Mouse (Mus musculus) brain, embryonic 18.5 days (tissue): ENCODE measurements around the gene Flot1.

ENCODE experiments used
- DNase-seq: peaks from one replicate; pipeline ENCODE4 v3.0.0-alpha.2; 2012; ENCODE audit warnings: low read depth, low spot score

Flot1 gene

DNA sequence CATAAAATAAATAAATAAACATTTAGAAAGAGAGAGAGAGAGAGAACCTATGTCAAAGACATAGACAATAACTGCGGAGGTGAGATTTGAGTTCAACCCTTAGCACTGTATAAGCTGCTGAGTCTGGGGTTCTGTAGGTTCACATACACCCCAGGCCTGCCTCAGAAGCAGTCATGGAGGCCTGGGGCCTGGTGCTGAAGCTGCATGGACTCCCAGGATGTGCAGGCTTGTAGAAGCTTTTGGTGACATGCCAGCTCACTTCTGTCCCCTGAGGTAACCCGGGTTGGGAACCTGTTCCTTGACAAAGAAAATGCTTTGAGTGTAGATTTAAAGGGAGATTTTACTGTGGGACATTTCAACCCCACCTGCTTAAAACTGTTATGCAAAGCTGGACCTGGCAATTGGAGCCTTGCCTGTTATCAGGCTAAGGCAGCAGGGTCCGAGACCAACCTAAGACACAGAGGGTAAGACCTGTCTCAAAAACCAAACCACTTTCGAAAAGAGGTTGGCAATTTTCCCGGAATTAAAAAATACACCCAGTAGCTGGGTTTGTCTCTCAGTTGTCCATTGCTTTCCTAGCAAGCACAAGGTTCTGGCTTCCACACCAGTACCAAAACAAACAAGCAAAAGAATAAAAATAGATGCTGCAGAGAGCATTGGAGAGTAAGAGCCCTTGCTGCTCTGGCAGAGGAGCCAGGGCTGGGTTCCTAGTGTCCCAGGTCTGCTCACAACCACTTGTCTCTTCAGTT is 12.0 kb upstream of the Flot1 start:
- DNase-seq: no peak

DNA sequence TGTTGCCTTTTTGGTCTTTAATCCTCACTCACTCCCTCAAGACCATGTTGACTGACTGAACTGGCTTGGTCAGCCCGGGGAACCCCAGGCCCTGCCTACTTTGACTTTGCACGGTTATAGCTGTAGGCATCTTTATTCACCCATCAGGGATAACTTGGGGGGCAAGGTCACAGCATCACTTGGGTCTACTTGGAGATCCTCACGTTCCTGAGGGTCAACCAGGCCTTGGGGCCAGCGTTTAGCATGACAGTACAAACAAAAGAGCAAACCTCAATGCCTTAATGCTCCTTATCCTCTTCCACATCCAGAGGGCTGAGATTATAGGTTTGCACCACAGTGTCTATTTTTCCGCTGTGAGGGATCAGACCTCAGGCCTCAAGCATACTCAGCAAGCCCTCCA is 10.7 kb upstream of the Flot1 start:
- no peak for DNase-seq

DNA sequence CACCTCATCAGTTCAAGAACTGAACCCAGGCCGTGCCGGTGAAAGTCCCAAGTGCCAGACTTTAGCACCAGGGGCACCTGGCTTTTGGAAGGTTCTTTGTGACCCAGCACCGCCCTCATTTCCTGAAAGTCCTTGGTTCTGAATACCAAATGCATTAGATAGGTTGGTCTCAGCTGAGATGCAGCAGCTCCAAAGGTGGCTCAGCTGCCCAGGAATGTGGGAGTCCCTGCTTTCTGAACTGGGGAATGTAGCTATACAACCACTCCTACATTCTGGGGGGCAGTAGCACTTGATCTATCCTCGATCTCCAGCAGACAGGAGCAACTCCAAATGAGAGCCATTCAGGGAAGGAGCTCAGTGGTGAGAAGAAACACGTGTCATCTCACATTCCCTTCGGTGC is 10.3 kb upstream of the Flot1 start:
- no peak for DNase-seq

DNA sequence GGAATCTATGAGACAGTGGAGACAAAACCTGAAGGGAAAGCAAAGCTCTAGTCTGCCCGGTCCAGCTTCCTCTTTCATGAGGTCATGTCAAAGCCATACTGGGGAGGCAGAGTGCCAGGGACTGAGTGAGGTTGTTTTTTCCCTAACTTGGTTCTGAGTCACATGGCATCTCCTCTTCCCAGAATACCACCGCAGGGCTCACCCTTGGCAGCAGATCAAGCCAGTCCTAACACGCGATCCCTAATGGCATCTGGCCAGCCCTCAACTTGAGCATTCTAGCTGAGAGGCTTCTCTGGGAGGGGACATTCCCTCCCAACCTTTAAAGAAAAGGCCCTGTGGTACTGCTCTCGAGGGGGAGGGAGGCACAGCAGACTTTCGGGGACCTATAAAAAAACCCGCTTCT is 9.8 kb upstream of the Flot1 start:
- DNase-seq: no peak

DNA sequence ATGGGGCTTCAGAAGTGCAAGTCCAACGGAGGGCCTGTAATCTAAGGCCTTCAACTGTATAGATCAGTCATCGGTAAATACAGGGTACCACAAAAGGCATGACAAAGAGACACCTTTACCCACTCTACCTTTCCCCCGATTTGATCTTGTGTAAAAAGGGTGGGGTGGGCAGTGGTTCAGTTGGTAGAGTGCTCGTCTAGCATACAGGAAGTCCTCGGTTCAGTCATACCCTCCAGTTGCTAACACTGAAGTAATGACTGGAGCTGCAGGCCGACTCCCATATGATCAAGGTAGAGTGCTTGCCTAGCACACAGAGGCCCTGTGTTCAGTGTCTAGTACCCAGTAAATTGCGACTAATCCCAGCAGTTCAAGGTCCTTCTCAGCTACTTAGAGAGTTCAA is 9.4 kb upstream of the Flot1 start:
- DNase-seq: no peak

DNA sequence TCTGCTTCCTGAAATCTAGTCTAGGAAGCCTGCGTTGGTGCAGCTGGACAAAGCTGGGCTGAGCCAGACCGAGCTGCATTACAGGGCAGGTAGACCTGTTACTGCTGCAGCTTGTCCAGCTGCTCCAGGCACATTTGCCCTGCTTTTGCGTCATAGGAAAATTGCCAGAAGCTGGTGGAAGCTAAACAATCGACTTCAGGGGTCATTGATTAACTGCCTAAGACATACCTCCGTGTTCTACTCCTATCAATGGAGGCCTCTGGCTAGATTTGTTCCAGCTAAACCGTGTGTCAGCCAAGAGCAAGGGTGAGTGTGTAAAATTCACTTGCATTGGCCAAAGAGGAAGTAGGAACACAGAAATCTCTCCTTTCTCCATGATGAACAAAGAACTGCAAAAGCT is 8.4 kb upstream of the Flot1 start:
- no peak for DNase-seq

DNA sequence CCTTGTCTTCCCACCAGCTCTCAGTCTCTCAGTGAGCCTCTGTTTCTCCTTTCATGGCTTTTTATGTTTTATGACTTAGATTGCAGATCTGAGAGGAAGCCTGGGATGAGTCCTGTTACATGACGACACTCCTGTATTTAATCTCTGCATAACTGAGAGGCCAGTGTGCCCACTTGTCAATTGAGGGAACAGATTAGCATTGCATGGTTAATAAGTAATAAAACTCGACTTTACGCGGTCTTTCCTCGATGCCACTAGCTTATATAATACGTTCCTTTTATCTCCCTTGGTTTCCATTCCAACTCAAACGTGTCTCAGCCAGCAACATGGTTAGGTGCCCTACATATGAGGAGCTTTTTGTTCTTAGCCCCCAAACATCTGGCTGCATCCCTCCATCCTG is 7.2 kb upstream of the Flot1 start:
- DNase-seq: no peak

DNA sequence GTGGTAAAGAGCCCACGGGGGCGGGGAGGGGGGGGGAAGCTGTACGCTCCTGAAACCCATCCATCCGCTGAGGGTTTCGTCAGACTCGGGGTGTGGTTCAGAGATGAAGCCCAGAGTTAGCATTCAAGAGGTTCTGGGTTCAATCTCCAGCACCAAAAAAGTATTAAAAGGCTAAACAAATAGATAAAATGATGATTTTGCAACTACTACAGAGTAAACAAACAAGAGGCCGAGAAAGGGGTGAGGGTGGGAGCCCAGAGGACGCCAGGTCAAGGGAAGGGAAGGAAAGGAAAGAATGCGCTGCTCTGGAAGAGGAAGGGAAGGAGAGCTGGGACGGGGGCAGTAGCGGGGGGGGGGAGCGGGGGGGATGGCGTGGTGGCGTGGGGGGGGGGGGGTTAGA is 6.3 kb upstream of the Flot1 start:
- no peak for DNase-seq

DNA sequence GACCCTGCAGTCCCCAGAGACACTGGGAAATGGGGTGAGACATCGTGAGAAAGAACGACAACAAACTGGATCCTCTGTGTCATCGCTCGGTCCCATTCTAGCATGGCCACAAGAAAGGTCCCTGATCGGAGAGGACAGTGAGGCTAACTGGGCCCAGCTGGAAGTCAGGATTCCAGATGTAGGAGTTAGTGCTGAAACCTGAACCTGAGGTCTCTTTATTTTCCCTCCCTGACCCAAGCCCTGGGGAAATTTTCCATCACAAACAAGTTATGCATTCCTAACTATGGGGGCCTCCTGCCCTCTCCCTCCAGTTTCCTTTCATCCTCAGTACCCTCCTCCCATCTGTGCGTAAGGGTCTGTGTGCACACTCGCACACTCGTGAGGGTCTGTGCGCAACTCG is 5.8 kb upstream of the Flot1 start:
- no peak for DNase-seq

DNA sequence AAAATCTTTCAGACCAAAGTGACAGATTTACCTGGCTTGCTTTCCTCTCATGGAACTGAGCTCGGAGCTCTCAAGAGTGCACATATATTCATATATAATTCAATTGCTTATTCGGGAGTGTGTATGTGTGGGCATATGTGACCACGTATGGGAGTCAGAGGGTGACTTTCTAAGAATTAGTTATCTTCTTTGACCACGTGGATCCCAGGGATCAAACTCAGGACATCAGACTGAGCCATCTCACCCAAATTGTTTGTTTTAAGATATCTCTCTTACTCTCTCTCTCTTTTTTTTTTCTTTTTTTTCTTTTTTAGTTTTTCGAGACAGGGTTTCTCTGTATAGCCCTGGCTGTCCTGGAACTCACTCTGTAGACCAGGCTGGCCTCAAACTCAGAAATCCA is 2.9 kb upstream of the Flot1 start:
- no peak for DNase-seq

DNA sequence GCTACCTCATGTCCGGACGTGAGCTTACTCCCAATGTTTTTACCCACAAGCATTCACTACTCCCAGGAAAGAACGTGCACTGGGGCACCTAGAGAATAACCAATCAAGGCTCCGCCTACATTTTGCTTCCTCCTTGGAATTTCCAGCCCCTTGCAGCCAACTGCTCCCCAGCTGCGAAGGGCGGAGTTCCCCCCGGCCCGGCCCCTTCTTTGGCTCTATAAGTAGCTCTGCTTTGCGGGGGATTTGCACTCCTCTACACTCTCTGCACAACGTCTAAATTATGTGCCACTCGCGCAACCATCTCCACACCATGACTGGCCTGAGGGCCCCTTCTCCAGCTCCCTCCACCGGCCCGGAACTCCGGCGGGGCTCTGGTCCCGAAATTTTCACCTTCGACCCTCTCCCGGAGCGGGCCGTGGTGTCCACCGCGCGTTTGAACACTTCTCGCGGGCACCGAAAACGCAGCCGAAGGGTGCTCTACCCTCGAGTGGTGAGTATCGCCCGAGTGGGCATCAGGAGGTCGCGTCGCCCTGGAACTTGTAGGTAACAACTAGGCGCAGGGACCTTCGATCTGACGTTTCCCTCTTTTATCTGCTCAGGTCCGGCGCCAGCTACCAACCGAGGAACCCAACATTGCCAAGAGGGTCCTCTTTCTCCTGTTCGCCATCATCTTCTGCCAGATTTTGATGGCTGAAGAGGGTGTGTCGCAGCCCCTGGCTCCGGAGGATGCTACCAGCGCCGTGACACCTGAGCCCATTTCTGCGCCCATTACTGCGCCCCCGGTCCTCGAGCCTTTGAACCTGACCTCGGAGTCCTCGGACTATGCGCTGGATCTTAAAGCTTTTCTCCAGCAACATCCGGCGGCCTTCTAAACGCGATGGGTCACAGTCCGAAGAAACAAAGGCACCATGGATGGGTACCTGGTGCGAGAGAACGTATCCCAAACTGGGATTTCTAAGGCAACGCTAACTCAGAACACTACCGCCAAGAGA is 1.3 kb upstream of the Flot1 start, which contains the start of gene Ier3:
Gene Ier3, plus strand, starts transcription at position 246 of the 992 bp plus-strand sequence.
- DNase-seq: no peak

DNA sequence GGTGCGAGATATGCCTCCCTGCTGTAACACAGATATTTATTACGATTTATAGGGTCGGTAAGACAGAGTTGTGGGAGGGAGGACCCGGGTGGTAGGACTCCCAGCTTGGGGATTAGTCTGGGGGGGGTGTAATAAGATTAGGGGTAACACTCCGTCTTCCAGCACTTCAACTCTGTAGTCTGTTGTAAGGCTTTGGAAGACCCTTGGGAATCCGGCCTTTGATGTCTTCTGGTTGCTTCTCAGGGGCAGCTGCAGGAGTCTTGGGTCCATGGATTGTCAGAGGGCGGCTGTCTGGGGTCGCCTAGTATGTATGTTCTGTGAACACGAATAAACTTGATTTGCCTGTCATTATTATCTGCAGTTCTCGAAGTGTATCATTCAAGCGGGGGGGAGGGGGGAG is 466 bp upstream of the Flot1 start:
- DNase-seq: no peak

DNA sequence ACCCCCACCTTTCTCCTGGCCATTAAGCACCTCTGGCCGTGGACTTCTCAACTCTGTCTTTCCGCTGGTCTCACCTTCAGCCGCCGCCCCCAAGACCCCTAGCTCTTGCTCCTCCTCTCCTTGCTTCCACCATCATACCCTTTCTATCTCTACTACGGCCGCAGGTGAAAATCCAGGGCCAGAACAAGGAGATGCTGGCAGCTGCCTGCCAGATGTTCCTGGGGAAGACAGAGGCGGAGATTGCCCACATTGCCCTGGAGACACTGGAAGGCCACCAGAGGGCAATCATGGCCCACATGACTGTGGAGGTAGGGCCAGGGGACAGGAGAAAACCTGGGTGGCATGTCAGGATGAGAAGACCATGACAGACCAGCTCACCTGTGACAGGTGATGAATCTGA is 1.4 kb downstream of the Flot1 start:
- DNase-seq: no peak

DNA sequence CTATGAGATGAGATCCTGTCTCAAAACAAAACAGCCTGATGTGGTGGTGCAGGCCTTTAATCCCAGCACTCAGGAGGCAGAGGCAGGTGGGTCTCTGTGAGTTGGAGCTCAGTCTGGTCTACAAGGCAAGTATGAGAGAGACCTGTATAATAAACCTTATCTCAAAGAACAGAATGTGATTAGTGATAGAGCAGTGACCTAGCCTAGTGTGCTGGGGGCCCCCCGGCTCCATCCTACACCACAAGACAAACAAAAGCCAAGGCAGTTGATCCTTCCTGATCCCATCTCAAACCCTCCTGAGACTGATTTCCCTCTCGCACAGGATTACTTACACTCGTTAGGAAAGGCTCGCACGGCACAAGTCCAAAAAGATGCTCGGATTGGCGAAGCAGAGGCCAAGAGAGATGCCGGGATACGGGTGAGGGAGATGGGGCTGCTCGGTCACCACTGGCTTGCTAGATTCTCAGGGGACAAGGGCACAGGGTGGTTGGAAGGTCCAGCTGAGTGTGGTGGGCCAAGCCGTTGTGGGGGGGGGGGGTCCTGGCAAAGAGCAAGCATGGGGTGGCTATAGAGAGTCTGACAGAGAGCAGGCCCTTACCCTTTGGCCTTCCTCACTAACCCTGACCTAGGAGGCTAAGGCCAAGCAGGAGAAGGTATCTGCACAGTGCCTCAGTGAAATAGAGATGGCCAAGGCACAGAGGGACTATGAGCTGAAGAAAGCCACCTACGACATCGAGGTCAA is 2.2 kb downstream of the Flot1 start:
- no peak for DNase-seq

DNA sequence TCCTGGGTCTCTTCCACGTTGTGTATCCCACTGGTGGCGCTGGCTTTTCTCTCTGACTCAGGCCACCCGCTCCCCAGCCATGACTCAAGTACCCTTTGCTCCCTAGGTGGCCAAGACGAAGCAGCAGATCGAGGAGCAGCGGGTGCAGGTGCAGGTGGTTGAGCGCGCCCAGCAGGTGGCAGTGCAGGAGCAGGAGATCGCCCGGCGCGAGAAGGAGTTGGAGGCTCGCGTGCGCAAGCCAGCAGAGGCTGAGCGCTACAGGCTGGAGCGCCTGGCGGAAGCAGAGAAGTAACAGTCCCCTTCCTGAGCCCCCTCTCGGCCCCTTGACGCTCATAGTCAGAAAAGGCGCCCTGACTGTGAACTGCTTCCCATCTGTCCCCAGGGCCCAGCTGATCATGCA is 6.7 kb downstream of the Flot1 start:
- DNase-seq: no peak

DNA sequence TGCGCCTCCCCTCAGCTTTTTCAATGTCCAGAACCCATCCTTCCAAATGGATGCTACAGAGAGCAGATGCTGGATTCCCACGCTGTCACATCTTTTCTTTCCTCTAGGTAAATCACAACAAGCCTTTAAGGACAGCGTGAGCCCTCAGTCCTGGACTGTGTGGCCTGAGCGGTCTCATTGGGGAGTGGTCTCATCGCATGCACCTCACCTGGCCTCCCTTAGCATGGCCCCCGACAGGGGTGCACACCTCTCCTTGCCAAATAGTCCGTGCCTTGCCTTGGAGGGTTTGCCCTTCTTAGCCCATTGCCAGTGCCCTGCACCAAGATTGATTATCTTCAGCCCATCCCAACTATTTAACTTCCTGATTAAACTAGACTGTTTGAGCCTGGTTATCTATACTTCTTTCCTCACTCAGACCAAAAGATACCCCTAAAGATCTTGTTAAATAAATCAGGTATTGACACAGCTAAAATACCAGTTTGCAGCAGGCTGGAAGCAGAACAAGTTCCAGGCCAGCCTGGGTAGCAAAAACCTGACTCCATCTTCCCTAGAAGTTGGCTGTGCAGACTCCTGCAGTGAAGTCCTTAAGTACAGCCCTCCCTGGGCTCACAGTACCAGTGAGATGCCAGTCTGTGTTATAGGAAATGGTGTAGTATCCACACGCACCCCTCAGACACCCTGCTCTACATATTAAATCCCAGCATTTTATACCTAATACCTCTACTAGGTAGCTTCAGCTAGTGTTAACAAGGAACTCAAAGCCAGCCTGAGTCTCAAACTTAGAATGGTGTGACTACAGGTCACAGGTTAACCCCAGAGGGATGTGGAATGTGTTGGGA is 9.6 kb downstream of the Flot1 start:
- no peak for DNase-seq

DNA sequence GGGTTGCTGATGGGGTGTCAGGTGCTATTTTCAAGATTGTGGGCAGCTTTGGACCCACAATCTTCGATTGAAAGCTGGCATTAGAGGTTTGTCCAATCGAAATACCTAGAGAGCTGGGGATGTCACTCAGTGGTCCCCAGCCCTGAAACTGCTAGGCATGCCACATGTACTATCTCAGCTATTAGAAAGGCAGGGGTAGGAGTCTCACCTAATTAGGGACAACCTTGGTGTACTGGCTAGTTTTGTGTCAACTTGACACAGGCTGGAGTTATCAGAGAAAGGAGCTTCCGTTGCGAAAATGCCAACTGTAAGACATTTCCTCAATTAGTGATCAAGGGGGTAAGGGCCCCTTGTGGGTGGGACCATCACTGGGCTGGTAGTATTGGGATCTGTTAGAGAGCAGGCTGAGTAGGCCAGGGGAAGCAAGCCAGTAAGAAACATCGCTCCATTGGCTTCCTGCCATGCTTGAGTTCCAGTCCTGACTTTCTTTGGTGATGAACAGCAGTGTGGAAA is 10.3 kb downstream of the Flot1 start:
- no peak for DNase-seq

DNA sequence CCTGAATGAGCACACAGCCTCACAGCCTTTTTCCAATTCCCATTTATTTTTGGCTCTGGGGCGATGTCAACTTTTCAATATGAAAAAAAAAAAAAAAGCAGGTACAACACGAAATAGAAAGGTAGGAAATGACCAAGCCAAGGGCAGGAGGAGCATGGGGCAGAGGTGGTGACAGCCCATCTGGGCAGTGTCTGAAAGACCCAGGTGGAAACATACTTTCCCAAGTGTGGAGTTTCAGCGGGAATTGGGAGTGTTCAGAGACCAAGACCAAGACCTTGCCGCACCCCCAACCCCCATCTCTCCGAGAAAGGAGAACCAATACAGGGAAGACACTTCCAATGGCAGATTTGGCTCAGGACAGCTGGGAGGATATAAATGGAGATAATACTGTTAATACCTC is 10.9 kb downstream of the Flot1 start:
- DNase-seq: no peak

DNA sequence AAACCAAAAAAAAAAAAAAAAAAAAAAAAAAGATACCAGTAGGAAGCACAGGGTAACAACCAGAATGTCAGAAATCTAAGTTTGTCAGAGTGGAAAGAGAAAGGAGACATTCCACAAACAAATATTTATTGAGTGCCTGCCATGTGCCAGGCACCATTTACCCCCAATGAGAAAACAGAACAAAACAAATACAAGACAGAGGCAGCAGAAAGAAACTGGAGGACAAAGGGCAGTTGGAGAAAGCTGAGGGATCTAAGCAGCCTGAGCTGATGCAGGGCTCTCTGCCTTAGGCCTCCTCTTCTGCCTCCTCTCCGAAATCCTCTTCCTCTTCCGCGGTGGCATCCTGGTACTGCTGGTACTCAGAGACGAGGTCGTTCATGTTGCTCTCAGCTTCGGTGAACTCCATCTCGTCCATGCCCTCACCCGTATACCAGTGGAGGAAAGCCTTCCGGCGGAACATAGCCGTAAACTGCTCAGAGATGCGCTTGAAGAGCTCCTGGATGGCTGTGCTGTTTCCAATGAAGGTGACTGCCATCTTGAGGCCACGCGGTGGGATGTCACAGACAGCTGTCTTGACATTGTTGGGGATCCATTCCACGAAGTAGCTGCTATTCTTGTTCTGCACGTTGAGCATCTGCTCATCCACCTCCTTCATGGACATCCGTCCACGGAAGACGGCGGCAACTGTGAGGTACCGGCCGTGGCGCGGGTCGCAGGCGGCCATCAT is 11.8 kb downstream of the Flot1 start:
- no peak for DNase-seq

DNA sequence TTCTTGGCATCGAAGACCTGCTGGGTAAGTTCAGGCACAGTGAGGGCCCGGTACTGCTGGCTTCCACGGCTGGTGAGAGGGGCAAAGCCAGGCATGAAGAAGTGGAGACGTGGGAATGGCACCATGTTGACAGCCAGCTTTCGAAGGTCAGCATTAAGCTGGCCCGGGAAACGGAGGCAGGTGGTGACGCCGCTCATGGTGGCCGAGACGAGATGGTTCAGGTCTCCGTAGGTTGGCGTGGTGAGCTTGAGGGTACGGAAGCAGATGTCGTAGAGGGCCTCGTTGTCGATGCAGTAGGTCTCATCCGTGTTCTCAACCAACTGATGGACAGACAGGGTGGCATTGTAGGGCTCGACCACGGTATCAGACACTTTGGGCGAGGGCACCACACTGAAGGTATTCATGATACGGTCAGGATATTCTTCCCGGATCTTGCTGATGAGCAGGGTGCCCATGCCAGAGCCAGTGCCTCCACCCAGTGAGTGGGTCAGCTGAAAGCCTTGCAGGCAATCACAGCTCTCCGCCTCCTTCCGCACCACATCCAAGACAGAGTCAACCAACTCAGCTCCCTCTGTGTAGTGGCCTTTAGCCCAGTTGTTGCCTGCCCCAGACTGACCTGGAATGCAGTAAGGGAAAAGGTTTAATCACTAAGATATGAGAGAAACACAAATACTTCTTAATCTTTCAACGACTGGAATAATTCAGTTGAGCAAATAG is 12.6 kb downstream of the Flot1 start:
- DNase-seq: no peak
